Mouse (Mus musculus) liver, adult 10 weeks (tissue): Measurements from ENCODE around the gene Cryl1. TPM values are rescaled to one million over a fixed set of nuclear protein-coding genes. Genes with fewer than 3 reads are reported as not detected.

Source experiments
- polyA plus RNA-seq: library from polyadenylated mRNA; stranded (reverse); fragments of 350-450 nt; fragmentation: Illumina TruSeq; extraction: RNeasy Lipid Tissue Mini Kit (QIAGEN cat#74804); gene quantifications from one replicate; pipeline ENCODE4 v1.2.3, GENCODE M21; 2014; ENCODE audit warnings: low read depth, low replicate concordance

Gene Cryl1
- polyA plus RNA-seq, result 8.3 TPM

DNA sequence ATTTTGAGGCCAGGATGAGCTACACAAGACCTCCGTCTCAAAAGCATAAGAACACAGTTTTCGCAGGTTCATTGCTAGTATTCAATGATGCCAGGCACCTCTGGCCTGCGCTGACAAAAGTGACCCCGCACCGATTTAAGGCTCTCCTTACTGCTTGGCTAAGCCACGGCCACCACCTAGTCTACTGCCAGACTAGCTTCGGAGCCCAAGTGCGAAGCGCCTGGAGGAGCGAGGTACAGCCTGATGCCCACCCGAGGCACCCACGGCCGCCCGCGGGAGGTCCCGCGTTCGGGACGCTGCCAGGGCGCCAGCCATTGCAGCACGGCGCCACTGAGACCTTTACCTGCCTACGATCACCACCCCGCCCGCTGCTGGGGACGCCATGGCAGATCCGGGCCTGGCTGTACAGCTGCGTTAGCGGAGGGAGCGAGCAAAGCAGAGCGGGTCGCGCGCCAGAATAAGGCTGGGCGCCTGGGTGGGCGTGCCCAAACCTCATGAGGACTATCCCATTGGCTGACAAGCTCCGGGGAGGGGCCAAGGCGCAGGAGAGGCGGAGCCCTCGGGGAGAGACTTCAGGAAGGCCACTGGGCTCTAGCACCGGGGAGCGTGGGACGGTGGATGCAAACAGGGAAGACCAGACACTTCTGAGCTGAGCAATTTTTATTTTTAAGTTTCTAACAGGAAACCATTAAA, at the start of gene Cryl1:
Gene Cryl1 (minus strand): TSS at position 465 of the 693 bp plus-strand sequence.

GRCm38 (mm10) chr14:57423432-57424211, 25.3 kb upstream of the Cryl1 start, which contains the start of gene Ift88:
Gene Ift88 (plus strand): TSS chr14:57424062.

Other genes with a start within 250 kb of the Cryl1 start
- 7.9 TPM for gene Ift88, start 25.5 kb upstream of the Cryl1 start, polyA plus RNA-seq
- gene Il17d, start 126.2 kb upstream of the Cryl1 start, polyA plus RNA-seq, result not detected
- 5.6 TPM for gene Eef1akmt1, start 173.1 kb upstream of the Cryl1 start, polyA plus RNA-seq